Mouse (Mus musculus) erythroblast, adult 5-6 weeks (primary cell): ENCODE data around the gene Pik3ap1. TPM values are rescaled to one million over a fixed set of nuclear protein-coding genes. Genes with fewer than 3 reads are reported as not detected.

Experiments used
- ATAC-seq: replicated peaks from 2 replicates; pipeline ENCODE4 v1.8.0; 2016; ENCODE audit warnings: moderate number of reproducible peaks, mild to moderate bottlenecking, moderate TSS enrichment, inconsistent platforms; ENCODE audit not compliant: poor library complexity, low FRiP score, severe bottlenecking
- total RNA-seq, 2 experiments: library from RNA; stranded (forward) in 1 of 2; stranded (reverse) in 1 of 2; fragments of 150-400 nt in 1 of 2; fragments of 200-764, 138-1000 nt in 1 of 2; gene quantifications; 2 replicates each; pipeline versions ENCODE4 v1.2.3 to v1.2.4; 2015 to 2017; ENCODE audit warnings: low replicate concordance in 2 of 2

Pik3ap1 gene
- total RNA-seq, 2 experiments from 2014 or later = 8.1 to 10.5 TPM

DNA sequence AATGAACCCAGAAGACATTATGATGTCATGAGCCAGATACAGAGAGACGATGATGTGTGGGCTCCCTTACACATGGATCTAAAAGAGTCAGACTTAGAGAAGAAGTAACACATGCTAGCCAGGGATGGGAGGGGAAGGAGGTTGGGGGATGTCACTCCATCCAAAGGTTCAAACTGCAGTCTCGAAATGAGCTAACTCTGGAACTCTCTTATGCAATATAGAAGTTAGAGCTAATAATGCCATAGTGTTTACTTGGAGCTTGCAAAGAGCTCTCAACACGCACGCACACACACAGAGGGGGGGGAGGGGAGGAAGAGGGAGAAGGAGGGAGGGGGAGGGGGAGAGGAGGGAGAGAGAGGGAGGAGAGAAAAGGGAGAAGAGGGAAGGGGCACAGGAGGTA lies 13.5 kb downstream of the Pik3ap1 start:
- no peak for ATAC-seq

DNA sequence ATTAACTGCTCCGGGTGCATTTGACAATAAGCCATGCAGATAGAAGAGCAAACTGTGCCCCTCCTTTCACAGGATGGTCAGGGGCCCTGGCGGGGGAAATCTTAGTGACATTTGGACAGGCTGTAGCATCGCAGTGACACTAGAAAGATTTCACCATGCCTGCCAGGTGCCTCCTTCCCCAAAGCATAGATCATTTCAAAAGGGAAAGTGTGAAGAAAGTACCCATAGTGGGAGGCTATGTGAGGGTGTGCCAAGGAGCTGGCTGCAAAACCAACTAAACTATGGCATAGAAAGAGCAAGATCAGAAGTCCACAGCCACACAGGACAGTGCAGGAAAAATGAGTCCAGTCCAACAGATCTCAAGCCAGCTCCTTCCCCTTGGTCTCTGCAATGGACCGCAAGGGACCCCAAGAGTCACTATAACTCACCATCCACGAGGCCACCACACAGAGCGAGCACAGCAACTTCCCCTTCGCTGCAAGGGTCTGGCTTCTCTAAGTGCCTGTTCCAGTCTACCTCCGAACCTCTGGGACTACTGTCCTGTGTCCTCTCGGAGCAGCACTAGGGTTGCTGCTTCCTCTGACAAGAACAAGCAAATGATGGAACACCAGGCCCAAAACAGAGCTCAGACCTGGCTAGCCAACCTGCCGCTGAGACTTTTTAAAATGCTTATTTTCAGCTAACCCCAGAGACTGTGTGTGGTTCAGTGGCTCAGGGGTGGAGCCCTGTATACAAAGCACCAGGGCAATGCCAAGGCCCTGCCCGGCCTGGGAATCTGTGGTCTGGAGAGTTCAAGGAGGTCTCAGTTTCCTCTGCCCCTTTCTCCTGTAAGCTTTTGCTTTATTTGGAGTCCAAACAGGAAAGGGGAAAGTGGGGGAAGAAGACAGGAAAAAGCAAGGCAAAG lies 15.1 kb downstream of the Pik3ap1 start:
- ATAC-seq = no peak

DNA sequence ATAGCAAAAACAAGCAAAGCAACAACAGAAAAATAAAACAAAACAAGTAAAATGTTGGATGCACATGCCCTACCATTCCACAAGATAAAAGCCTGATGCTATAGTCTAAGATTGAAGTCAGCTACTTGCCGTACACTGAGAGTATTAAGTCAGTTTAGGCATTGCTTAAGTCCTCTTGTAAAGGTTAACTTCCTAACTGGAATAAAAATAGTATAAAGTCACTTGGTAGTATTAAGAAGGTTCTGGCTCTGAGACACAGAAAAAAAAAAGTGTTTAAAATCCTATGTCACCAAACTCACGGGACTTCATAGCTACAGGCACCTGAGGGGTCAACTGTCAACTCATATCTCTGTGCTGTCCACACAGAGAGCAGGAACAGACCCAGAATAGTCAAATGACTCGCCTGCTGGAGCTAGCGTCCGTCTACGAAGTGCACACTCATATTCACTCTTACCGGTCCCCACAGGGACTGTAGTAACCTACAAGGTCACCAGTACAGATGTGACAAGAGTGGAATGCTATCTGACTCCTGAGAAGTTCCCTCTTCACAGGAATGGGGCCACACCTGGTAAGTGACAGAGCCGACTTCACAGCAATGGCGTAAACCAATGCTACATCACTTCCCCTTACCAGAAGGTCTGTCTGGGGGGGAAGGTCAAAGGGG lies 17.9 kb downstream of the Pik3ap1 start:
- ATAC-seq = no peak

DNA sequence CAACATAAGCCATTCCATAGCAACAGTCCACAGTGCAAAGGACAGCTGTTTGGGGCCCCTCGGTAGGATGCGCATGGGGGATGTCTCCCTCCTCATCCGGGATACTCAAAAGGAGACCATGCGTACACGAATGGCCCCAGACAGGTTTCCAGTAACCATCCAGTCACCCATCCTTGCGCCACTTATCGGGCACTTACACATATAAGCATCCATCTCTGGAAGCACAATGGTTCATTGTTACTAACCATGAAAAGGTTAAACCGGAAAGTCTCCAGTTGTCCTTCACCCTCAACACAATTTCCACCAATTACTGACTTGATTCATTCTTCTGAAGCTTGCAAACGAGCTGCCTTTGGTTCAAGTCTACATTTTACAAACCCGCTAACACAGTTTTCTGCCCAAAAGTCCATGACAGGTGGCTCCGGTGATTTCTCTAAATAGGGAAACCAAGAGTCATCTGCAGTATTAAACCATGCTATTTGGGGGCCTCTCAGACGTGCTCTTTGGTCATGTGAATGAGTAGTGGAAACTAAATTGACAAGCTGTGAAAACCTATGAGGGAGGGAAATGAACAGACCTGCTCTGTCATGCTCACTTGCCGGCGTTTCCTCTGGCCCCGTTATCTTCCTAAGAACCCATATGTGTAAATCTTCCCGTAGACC lies 18.6 kb downstream of the Pik3ap1 start:
- ATAC-seq = no peak

DNA sequence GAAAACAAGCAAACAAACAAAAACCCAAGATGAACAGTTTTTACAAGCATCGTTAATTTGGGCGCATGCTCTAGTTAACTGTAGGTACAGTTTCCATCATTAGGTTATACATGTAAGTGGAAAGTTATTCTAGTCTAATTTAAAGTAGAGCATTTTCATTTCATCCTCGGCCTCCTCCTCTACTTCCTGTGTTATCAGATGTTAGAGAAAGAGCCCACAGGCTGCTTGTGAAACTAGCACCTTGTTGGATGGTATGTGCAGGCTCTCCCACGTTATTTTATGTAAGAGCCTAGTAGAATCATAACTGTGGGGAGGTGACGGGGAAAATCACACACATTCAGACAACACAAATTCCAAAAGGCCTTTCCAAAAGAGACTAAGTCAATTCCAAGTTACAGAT lies 19.3 kb downstream of the Pik3ap1 start:
- ATAC-seq = no peak

DNA sequence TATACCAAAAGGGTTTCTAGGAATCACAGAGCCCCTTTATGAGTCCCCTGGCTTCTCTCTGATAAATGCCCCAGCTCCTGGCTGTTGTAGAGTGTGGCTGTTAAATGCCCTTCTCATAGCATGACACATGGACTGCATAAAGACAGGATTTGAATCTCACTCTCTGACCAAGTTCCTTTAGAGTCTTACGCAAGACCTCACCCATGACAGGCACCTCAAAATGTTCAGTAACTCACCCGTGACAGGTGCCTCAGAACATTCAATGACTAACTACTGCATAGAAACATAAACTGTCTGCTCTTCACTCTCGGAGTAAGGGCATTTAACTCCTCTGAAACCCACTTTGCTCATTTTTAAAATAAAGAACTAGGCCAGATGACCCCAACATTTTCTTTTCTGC lies 20.4 kb downstream of the Pik3ap1 start:
- no peak for ATAC-seq

DNA sequence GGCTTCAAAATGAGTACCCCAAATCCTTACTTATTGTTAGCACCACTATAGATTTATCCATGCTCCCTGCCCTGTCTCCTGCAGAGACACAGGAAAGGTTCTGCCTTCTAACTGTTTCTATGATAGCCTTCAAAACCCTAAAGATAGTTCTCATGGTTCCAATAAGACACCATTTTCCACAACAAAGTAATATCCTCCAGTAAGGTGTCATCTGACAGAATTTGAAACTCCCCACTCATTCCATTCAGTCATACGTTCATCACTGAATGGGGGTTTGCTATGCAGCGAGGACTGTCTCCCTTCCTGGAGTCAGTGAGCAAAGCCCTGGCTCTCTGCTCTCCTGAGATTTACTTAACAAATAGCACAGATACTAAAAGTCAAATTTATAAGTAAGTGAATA lies 21.9 kb downstream of the Pik3ap1 start:
- ATAC-seq = no peak

DNA sequence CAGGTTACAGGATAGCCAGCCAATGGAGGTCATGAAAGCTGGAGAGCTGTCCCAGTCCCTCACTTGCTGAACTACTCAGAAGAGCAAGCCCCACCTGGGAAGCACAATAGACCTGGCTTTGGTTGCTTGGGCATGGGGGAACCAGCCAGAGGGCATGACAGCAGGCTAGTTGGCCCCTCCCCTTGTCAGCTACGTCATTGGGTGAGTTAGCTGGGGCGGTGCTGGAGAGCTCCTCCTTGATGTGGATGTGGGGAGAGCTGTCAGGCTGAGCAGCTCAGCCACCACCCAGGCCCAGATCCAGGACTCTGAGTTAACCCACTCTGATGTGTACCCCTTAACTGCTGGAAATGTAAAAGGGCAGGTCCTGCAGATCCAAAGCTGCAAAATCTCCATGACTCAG lies 24.4 kb downstream of the Pik3ap1 start:
- ATAC-seq = peak; percentile 35; the same call in 1 of the 2 replicates

DNA sequence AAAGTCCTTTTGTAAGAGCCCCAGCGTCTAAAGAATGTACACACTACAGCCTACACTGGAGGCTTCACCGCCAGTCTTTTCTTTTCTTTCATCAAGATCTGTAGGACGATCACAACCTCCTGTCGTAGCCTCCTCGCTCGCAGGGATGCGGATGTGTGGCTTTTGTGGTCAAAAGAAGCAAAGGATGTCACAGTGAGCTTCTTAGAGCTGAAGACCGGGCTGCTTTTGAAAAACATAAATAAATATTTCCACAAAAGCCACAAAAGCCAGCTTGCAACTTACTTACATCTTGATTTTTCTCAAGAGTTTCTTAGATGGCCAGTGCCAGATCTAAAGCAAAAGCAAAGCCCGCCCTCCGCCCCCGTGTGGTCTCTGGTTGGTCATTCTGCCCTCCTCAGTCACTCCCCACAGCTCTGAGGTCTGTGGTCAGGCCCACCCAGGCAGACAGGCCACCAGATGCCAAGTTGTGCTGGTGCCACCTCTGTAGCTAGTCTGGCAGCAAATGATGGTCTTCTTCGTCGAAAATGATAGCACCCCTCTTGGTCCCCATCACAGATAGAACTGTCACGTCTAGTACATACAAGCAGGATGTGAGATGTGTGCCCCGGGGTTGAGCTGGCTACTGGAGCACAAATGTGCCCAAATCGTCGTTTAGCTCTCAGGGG lies 30.5 kb downstream of the Pik3ap1 start:
- ATAC-seq = no peak

DNA sequence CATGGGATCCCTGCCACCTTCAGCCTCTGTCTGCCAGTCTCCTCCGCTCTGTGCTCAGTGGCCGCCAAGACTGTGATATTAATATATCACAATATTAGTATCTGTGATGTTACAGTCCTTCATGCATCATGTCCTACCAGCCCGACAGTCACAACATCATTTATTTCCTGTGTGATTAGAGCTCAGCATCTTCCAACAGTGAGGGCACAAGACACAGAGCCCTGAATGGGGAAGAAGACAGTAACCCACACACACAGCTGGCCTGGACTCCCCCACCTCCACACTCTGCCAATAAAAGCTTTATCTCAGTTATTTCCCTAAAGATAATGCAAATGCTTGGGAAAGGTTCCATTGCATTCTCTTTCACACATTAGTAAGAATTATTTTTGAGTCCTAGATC lies 35.3 kb downstream of the Pik3ap1 start:
- ATAC-seq = no peak

DNA sequence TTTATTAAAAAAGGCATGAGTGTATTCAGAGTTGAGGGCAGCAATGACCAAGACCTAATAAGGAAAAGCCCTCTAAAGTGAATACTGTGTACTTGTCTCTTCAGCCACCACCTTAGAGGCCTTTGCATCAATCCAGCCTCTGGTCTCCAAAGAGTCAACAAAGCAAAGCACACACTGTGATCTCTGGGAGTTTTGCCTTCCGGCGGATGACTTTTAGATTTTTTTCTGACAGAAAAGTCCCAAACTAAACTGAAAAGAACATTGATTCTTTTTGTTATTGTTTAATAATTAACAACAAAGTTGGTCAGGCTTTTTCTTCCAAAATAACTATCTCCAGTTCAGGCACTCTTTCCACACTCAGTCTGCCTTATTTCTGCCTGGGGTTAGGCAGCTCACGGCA lies 36.7 kb downstream of the Pik3ap1 start:
- ATAC-seq = no peak

DNA sequence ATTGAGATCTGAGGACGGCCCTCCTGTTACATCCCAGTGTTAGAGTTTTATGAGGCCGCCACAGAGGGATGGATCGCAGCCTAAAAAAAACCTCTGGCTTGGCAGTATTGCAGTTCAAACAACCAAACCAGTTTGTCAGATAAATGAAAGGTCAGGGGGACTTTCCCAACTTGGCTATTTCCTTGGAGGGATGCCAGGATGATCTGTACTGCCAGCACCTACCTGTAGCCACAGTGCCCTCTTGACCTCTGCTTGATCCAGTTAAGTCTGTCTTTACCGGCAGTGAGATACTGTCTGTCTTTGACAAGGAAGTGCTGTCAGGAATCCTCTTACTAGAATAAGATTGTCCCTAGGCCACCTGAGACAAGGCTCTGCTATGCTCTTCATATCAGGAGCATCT lies 37.6 kb downstream of the Pik3ap1 start:
- ATAC-seq = no peak

DNA sequence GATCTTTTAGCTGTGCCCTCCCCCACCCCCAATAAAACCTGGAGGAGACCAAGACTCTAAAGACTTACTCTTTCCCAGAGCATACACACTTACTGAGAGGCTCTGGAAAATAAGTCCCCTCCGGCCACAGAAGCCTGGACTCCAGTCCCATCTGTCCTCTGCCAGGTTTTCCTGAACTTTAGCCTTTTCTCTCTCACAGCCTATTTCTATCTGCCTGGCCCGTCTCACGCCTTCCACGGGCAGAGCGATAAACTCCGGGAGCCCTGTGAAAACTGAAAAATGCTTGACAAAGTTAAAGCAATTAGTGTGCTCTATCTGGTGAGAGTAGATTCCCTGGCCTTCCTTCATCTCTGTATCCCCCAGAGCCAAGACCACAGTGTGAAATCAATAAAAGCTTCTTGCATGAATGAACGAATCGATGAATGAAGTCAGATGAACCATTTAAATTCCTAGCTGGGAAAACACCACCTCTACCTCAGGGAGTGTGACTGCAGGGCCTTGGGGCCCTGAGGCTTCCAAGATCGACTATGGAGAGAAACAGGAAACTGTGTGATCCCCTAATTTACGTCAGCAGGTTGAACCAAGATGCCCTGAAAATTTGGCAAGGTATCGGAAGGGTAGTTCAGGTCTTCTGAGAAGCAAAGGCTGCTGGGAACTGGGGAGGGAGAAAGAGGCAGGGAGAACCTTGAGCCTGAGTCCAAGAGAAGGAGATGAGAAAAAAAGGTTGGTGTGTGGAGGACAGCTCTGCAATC lies 38.6 kb downstream of the Pik3ap1 start:
- no peak for ATAC-seq

DNA sequence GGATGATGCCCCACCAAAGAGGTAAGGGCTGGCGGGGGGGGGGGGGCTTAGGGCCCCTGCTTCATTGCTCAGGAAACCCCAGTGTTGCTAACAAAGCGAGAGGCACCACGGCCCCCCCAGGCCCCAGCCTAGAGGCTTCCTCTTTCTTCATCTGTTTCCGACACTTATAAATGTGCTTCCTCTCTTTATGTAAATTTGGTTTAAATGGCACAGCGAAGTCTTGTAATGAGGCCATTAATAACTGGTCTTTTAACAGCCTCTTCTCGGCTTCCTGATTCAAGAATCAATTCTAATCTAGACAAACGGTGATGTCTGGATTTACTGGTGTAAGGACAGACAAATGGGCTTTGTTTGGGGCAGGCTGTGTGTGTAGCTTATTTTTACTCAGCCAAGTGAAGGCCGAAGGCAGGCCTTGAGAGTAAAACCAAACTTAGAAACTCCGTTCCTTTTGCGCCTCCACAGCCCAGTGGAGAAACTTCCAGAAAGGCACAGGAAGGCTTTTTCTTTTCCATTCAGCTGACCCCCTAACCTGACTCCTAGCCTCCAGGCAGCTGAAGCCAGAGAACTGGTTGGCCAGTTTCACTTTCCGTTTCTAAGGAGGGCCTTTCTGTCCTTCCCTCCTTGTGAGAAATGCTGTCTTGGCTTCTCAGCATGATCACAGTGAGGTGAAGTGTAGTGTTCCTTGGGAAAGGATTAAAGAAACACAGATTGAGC lies 39.7 kb downstream of the Pik3ap1 start:
- no peak for ATAC-seq

DNA sequence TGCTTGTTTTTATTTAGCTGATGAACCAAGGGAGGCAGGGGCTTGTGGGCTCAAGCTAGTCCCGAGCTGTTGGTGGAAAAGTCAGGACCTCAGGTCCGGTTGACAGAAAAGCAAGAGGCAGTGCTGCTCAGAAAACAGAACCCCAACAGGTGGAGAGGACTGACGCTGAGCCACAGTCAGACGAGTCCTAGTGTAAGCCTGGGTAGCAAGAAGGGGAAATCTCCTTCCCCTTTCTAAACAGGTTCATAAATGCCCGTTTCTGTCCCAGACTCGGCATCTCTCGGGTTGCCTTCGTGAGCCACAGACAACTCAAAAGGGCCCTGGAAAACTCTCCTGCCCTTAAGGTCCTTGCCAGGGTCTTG lies 40.3 kb downstream of the Pik3ap1 start:
- ATAC-seq = no peak

DNA sequence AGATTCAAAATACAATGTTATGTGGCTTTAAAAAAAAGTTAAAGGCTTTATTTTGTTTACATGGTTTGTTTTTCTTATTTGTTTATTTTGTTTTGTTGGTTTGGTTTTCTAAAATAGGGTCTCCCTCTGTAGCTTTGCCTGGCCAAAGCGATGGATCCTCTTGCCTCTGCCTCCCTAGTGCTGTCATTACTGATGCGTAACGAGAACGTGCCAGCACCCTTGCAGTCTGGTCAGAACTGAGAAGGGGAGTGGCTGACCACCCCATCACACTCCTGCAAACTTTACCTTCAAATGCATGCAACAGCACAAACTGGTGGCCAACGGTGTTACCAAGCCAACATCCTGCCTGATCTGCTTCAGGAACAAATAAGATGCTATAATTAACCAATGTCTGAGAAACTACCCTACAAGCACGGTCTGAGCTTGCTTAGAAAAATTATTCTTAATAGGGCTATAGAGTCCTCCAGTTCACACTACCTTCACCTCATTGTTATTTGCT lies 42.3 kb downstream of the Pik3ap1 start:
- ATAC-seq = no peak

DNA sequence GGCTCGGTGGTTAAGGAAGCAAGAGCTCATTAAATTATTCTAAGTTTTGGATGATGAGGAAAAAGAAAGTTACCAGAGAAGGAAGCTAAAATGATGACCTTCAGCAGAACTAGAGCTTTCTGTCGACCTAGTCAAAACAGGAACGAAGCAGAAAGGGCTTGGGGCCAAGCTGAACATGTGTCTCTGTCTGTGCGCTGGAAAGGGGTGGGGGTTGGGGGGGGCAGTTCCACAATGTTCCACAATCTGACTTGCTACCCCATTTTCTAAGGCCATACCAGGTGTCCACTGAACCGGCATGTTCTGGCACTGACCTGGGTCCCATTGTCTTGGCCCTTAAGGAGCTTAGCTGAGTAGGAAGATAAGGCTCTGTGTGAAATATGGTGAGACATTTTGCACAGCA lies 43.2 kb downstream of the Pik3ap1 start:
- no peak for ATAC-seq

DNA sequence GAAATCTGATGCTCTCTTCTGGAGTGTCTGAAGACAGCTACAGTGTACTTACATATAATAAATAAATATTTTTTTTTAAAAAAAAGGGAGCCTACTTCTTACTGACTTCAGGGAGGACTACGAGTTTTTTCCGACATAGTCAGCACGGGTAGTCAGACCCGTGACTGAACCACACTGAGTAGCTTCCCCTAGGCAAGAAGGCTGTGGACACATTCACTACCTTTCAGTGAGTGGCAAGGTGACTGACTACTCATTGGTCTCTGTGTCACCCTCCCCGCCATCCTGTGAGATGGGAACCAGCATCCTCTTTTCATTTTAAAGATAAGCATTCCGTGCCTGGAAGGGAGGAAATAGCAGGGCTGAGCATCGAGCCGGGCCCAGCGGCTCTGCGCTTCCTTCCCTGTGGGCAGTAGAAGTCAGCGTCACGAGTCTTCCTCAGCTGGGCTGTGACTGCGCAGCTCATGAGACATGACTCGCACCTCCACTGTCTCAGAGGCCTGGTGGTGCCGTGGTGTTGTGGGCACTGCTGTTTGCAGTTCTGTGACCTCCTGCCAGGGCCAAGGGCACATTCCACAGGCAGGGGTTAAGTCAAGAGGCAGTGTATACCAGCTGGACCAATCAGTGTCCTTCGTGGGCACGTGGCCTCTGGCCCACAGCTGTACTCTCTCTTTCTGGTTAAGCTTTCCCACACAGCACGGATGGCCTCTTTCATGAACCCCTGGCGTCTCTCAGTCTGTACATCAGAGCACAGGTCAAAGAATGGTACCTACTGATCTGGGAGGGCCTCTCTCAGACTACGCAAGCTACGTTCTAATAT lies 45.7 kb downstream of the Pik3ap1 start:
- no peak for ATAC-seq
